Mouse (Mus musculus) kidney, postnatal 0 days (tissue): ENCODE measurements around the gene Ankrd55. TPM values are rescaled to one million over a fixed set of nuclear protein-coding genes. Genes with fewer than 3 reads are reported as not detected.

Experiments used
- ATAC-seq: fragments of 200-750 bp; cut with Nextera tagmentation; replicated peaks from 2 replicates; pipeline ENCODE4 v1.8.0; 2017; ENCODE audit warnings: low read depth, moderate number of reproducible peaks, moderate TSS enrichment, moderate library complexity; ENCODE audit not compliant: low FRiP score
- DNase-seq: peaks from one replicate; pipeline ENCODE4 v3.0.0-alpha.2; 2016; ENCODE audit warnings: low spot score
- H3K27ac ChIP-seq: fragments of 300-500 bp; sonication (generic); 2 replicates; pipeline ENCODE4 v1.5.1; 2014; ENCODE audit warnings: mild to moderate bottlenecking
- H3K27me3 ChIP-seq: fragments of 300-500 bp; sonication (generic); 2 replicates; pipeline ENCODE4 v1.6.1; 2014; ENCODE audit warnings: low read length, mixed read lengths; ENCODE audit not compliant: insufficient read depth
- H3K36me3 ChIP-seq: fragments of 300-500 bp; sonication (generic); 2 replicates; pipeline ENCODE4 v1.6.1; 2014; ENCODE audit warnings: low read length, mixed read lengths; ENCODE audit not compliant: insufficient read depth
- H3K4me1 ChIP-seq: fragments of 300-500 bp; sonication (generic); replicated peaks from 2 replicates; pipeline ENCODE4 v1.6.1; 2014; ENCODE audit warnings: antibody characterized with exemption, low read length, mixed read lengths; ENCODE audit not compliant: insufficient read depth
- H3K4me2 ChIP-seq: fragments of 300-500 bp; sonication (generic); 2 replicates; pipeline ENCODE4 v1.6.1; 2014; ENCODE audit warnings: mild to moderate bottlenecking, low read length, moderate library complexity, mixed read lengths
- H3K4me3 ChIP-seq: fragments of 300-500 bp; sonication (generic); replicated peaks from 2 replicates; pipeline ENCODE4 v1.5.1; 2014; ENCODE audit warnings: low read depth, low read length
- H3K9ac ChIP-seq: fragments of 300-500 bp; sonication (generic); 2 replicates; pipeline ENCODE4 v1.6.1; 2014; ENCODE audit warnings: low read depth, low read length
- H3K9me3 ChIP-seq: fragments of 300-500 bp; sonication (generic); replicated peaks from 2 replicates; pipeline ENCODE4 v1.6.1; 2016; ENCODE audit warnings: low read length, inconsistent platforms, mixed read lengths
- CTCF ChIP-seq: IDR thresholded peaks from 2 replicates; pipeline ENCODE4 v1.5.1; 2016; ENCODE audit warnings: antibody characterized with exemption, low read depth, mild to moderate bottlenecking, moderate library complexity
- WGBS: fragments of 180-500 bp; shearing (Covaris S2); extraction: QIAGEN DNeasy Blood & Tissue Kit; methylation state at CpG from one replicate; pipeline ENCODE4 v1.1.7; 2014; 5-methylcytosine and 5-hydroxymethylcytosine counted together
- polyA plus RNA-seq: library from polyadenylated mRNA; unstranded; fragments of >200 nt; fragmentation: Nextera tagmentation; extraction: Ambion mirVana; gene quantifications from 2 replicates; pipeline ENCODE4 v1.2.1, GENCODE M21; 2015

Gene Ankrd55
- polyA plus RNA-seq, 1 experiment from 2014 or later, result 0.30 TPM

DNA sequence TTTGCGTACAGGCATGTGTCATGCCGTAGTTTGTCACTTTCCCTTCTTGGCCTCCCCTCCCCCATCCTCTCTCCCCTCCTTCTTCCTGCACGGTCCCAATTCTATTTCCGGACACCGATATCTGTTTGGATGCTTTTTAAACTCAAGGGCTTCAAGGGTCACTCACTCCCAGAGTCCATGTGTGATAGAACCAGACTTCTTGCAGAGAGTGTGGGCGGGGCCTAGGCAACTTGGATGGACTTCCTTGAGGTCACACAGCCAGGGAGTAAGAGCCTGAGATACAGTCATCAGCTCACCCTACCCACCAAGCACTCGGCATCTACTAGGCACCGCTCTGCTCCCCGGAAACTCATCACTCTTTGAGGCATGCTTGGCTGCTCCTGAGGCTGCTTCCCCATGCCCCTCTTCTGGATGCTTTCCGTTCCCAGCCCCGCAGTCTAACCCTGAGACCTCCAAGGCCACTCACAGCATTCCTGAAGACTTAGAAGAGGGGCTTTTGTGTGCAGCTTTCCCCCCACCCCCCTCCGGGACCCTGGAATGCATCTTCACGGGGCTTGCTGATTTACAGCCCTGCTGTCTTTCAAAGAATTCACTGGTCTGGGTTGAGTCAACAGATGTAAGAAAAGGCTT is 35.1 kb upstream of the Ankrd55 start:
- Histone ChIP-seq H3K9ac (no peak overlapping the region), H3K27me3 (no peaks in the 10 kb centered on the region), H3K4me1 (peaks cover 5% of the 10 kb centered on the region; the same call in 1 of the 2 replicates), H3K4me3 (no peak overlapping the region), H3K36me3 (no peaks in the 10 kb centered on the region), H3K4me2 (no peak overlapping the region), H3K27ac (peak overlapping the region; percentile 2; the same call in 1 of the 2 replicates), H3K9me3 (no peaks in the 10 kb centered on the region)
- no peak for TF ChIP-seq CTCF
- 25% methylated on average over 13 of the region's 13 CpGs for WGBS
- DNase-seq (peak; percentile 58), ATAC-seq (peak; percentile 63)

DNA sequence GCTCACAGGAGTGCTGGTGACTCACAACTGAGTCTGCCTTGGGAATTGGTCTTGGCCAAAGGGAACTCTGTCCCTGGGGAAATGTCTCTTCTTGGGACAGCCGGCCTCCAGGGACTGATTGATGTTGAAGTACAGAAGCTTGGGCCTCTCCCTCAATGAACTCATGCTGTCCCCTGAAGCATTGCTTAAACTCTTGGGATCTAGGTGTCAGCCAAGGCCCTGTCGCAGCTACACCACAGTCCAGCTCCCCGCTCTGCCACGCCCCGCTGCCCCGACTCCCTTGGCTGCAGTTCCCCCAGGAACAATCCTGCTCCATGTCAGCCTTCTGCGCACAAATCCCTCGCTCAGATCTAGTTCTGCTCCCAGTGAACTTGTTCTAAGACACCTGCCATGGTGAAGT is 34.1 kb upstream of the Ankrd55 start:
- H3K4me2 ChIP-seq, result no peak overlapping the region
- H3K4me3 ChIP-seq, result no peak overlapping the region
- DNase-seq (peak; percentile 32), ATAC-seq (0 out of 2 replicates have a peak, but pooled peaks have one; percentile 40)
- peaks cover 5% of the 10 kb centered on the region; the same call in 1 of the 2 replicates for H3K4me1 ChIP-seq
- no peak overlapping the region for H3K9ac ChIP-seq
- H3K27me3 ChIP-seq, result no peaks in the 10 kb centered on the region
- TF ChIP-seq CTCF, result no peak
- WGBS, result 59% methylated on average over 8 of the region's 8 CpGs
- H3K36me3 ChIP-seq, result no peaks in the 10 kb centered on the region
- no peaks in the 10 kb centered on the region for H3K9me3 ChIP-seq
- H3K27ac ChIP-seq, result no peak overlapping the region

DNA sequence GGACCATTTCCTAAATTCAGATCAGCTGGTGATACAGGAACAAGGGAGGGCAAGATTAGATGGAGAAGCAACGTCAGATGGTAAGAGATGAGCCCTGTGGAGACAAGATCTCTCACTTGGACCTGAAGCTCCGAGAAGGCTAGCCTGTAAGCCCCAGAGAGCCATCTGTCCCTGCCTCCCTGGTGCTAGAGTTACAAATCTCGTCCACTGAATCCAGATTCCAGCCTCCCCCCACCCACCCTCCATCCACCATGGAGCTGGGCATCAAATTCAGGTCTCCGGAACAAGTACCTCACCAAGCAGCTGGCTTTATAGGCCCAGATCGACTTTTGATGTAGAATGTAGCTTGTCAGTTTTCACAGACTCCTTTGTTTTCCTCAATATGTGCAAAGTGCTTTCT is 32.4 kb upstream of the Ankrd55 start:
- 60% methylated on average over 5 of the region's 5 CpGs for WGBS
- DNase-seq (no peak), ATAC-seq (no peak)
- no peaks in the 10 kb centered on the region for H3K36me3 ChIP-seq
- no peak overlapping the region for H3K4me3 ChIP-seq
- H3K4me1 ChIP-seq, result peaks cover 5% of the 10 kb centered on the region; the same call in 1 of the 2 replicates
- H3K9me3 ChIP-seq, result no peaks in the 10 kb centered on the region
- no peaks in the 10 kb centered on the region for H3K27me3 ChIP-seq
- H3K4me2 ChIP-seq, result no peak overlapping the region
- H3K27ac ChIP-seq, result no peak overlapping the region
- TF ChIP-seq CTCF, result no peak
- no peak overlapping the region for H3K9ac ChIP-seq

DNA sequence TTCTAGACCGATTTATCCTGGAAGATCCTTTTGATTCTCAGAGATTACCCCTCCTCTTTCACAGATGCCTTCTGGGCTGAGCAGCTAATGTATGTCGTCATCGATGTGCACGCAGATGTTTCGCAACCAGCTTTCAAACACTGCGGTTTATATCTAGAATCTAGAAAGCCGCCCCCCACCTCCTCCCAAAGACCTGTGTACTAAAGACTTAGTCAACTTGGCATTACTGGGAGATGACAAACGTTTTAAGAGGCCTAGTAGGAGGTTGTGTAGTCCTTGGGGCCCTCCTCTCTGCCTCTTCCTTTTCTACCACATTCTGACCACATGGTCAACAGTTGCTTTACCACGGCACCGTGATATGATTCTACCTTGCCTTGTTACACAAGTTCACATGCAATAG is 29.8 kb upstream of the Ankrd55 start:
- Histone ChIP-seq H3K9me3 (no peaks in the 10 kb centered on the region), H3K4me3 (no peak overlapping the region), H3K36me3 (no peaks in the 10 kb centered on the region), H3K4me1 (no peaks in the 10 kb centered on the region), H3K27me3 (no peaks in the 10 kb centered on the region), H3K9ac (no peak overlapping the region), H3K4me2 (no peak overlapping the region), H3K27ac (no peak overlapping the region)
- no peak for TF ChIP-seq CTCF
- 86% methylated on average over 10 of the region's 10 CpGs for WGBS
- DNase-seq (no peak), ATAC-seq (no peak)

DNA sequence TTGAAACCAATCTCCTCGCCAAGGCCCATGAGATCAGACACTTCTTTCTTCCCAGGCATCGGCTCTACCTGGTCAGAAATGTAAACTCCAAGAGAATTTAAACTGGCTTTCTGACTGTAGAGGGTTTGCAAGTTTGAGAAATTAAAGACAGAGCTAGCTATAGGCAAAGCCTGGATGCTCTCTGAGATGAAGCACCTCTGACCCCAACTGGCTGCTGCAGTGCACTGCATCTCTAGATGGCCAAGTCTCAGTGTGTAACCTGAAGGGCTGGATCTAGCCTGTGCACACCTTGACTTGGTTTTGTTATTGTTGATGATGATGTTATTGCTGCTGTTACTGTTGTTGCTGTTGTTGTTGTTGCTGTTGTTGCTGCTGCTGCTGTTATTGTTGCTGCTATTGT is 28.9 kb upstream of the Ankrd55 start:
- Histone ChIP-seq H3K36me3 (no peaks in the 10 kb centered on the region), H3K4me3 (no peak overlapping the region), H3K4me1 (no peaks in the 10 kb centered on the region), H3K9ac (no peak overlapping the region), H3K4me2 (no peak overlapping the region), H3K27ac (no peak overlapping the region), H3K27me3 (no peaks in the 10 kb centered on the region), H3K9me3 (no peaks in the 10 kb centered on the region)
- ATAC-seq (peak; percentile 84), DNase-seq (peak; percentile 92)
- TF ChIP-seq CTCF, result peak; percentile 95
- WGBS, result 40% methylated on average over 2 of the region's 2 CpGs

DNA sequence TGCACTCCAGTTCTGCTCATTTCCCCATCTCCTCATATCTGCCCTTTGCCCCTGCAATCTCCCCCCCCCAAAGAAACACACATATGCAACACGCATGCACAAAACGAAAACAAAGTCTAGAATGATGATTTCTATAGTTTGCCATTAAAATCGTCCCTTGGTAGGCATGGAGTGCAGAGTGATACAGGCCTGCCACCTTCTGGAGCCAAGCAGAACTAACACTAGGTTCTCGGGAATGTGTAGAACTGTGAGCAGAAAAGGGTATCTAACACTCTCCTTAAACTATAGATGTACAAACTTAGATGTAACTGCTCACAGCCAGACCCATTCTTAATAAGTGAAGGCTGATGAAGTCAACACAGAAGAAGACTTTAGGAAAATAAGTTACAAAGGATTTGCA is 23.6 kb upstream of the Ankrd55 start:
- Histone ChIP-seq H3K4me1 (no peaks in the 10 kb centered on the region), H3K9ac (no peak overlapping the region), H3K36me3 (no peaks in the 10 kb centered on the region), H3K4me2 (no peak overlapping the region), H3K9me3 (no peaks in the 10 kb centered on the region), H3K4me3 (no peak overlapping the region), H3K27ac (no peak overlapping the region), H3K27me3 (no peaks in the 10 kb centered on the region)
- ATAC-seq (peak; percentile 66; the same call in 1 of the 2 replicates), DNase-seq (peak; percentile 83)
- WGBS, result 10% methylated on average over 4 of the region's 4 CpGs
- TF ChIP-seq CTCF, result peak; percentile 97
